Mouse (Mus musculus) spleen, postnatal 14 days (tissue): ENCODE measurements around the gene Stag3.

Experiments
- DNase-seq, 2 experiments: peaks; one replicate each; pipeline ENCODE4 v3.0.0; 2021 to 2022; ENCODE audit warnings: low spot score in 2 of 2

The Stag3 gene

DNA sequence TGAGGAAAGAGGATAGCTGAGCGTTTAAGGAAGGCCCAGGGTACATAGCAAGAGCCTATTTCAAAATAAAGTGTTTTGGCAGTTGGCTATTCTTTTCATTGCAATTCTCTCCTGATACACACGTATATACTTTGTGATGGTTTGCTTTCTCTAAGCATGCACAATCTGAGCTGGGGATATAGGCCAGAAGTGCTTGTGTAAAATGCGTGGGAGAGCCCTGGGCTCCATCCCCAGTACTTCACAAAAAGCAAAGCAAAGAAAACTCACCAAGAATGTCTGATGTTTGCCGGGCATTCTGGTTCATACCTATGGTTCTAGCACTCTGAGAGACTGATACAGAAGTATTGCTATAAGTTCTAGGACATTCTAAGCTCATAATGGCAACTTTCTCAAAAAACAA lies 11.1 kb upstream of the Stag3 start:
- DNase-seq = no peak

DNA sequence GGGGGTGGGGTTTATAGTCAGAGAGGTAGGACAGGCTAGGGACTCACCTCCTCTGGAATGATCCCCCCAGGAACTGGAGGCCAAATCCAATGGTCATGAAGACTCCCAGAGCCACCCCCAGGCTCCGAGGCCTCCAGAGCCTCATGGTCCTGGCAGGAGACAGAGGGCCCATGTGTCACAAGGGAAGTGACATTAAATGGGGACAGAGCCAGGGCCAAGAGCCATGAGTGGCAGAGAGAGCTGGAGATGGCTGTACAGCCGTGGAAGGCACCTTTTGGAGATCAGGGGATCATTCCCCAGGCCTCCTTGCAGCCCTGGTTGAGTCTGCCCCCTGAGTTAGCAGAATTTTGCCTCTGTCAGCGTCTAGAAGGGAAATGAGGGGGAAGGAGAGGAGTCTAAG lies 8.8 kb upstream of the Stag3 start:
- no peak for DNase-seq

DNA sequence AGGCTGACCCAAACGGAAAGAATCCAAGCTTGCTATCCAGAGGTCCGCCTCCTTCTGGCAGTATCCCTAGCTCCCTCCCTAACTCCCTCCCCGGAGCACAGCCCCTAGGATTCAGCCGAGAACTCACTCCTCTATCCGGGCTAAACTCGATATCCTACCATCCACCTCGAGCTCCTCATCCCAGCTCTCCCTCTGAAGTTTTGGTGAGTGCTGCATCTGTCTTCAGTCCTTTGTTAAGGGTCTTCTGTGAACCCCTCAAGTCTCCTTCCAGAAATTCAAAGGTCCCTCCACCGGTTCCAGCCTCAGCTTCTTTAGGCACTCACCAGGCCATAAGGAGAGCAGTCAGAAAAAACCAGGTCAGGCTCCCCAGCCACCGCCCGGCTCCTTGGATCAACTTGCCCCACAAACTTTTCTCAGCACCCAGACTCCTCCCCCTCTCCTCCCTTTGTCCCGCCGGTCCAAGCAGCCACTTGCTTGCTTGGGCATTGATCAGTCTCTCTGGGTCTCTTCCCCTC lies 7.6 kb upstream of the Stag3 start, which contains the start of gene Gal3st4:
Gene Gal3st4 (minus strand): TSS at position 432 of the 515 bp plus-strand sequence.
- DNase-seq = no peak

DNA sequence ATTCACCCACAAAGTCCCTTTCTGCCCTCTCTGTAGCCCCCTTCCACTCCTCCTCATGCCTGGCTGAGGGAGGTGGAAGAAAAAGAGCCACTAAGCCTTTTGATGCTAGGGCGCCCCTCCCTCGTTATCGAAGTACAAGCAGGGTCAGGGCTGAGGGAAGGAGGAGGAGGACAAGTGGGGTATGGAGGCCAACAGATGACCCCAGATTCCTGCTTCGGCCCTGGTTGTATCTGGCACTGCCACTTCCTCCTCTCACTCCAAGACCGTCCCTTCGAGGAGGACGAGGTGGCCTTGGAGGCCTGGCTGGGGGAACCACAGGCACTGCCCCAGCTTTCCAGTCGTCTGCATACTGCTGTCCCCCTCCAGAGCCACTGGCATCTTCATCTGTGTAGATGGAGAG lies 5.9 kb upstream of the Stag3 start:
- DNase-seq = no peak

DNA sequence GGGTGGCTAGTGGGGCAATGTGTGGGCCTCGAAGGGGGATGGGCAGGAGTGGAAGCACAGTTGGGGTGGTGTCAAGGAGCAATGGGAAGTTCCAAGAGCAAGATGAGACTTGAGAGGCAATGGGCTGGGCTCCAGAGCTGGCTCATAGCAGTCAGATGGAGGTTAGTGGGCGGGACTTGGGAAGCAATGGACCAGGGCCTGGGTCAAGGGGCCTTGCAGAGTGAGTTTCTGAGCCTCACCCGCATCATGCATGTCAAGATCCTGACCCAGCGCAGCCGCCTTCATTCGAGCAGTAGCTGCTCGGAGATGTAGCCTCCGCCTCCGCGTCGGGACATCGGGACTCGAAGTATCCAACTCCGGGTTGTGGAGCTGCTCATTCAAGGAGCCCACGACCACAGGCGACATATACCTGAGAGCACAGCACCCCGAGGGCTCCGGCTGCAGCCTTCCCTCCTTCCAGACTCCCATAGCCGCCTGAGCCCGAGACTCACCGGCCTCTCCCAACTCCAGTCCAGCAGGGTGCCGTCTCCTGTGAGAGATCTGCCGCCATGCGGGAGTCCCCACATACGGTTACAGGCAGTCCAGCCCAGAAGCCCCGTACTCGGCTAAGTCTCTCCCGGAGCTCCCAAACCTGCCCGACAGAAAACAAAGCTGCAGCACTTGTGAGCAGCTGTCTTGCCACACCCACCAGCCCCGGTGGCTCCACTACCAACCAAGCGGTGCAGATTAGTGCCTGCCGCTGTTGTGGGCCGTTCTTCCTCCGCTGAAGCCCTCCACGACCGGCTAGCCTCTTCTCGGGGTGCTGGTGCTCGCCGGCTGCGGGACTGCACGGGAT lies 4.6 kb upstream of the Stag3 start:
- DNase-seq = no peak

DNA sequence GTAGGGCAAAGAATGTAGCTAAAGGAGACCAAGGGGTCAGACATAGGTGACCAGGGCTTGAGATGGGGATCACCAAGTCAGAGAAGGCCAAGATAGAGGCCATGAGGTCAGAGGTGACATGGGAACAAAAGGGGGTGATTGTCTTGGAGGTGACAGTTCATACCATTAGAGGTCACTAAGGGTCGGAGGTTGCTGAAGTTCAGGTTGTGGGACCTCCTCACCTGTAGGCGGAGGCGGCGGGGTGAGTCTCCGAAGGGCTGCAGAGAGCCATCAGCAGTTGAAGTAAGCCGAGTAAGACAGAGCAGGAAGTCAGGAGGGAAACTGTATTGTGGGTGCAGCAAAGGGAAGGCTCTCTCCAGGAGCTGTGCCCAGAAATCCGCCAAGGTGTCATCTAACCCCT lies 2.0 kb upstream of the Stag3 start:
- no peak for DNase-seq

DNA sequence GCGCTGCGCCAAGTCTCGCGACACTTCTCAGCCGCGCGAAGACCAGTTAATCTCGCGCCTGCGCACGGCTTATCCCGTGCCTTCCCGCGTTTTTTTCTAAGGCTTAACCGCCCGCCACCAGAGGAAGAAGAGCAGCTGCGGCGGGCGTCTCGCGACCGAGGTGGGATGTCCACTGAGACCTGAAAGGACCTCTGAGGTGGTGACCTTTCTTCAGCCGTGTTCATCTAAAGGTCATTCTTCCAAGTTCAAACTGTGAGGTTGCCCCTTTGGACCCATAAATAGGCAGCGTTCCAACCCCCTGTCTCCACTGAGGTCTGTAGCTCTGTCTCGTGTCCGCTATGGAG lies 357 bp downstream of the Stag3 start:
- no peak for DNase-seq

DNA sequence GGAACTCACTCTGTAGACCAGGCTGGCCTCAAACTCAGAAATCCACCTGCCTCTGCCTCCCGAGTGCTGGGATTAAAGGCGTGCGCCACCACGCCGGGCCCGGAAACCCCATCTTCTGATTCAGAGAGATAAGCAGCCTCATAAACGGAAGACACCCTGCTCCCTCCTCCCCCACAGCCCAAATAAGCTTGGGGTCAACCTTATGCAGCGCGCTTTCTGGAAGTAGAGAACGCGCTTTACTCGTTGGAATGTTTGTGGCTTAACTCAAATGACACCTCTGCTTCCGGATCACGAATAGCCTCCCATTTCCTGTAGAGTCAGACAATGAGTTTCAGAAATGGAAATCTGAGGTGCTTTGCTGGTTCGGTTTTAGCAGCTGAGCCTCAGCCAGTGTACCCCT lies 789 bp downstream of the Stag3 start:
- no peak for DNase-seq

DNA sequence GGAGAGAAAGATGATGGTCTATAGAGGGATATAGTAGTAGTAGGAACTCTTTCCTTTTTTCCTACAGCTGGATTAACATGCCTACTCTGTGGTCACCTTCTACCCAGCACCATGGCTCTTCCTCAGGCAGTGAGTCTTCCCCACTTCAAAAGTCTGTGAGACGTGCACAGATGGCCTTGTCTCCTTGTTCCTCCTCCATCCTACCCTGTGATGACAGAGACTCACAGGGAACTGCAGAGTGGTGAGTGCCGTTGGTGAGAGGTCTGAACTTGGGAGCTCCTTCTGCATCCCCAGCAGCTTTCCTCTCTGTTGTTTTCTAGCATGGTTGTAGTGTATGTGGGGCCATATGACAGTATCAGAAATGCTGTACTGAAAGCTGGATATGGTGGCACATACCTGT lies 1.8 kb downstream of the Stag3 start:
- DNase-seq = no peak

DNA sequence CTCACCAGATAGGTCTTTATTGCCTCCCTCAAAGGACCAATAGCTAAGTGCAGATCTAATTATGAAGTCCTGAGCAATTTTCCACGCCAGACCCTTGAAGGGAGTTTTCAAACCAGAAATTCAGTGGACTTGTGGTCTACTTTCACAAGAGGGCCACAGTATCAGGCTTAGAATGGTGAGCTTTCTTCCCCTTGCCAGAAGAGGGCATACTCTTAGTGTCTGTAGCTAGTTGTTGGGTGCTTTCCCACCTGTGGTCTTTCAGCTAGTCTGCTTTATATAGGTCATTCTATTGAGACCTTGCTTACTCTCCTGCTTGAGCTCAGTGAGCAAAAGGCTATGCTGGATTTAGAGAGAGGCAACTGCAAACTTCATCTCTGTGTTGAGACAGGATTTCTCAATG lies 3.5 kb downstream of the Stag3 start:
- no peak for DNase-seq

DNA sequence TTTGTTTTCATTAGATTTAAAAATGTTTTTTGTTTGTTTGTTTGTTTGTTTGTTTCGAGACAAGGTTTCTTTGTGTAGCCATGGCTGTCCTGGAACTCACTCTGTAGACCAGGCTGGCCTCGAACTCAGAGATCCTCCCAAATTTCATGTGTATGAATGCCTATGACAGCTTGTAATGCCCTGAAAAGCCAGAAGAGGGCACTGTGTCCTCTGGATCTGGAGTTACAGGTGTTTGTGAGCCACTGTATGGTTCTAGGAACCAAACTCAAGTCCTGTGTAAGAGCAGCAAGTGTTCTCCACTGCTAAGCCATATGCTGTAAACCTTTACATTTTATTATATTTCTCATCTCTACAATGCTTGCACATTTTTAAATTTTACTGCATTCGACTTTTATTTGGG lies 7.8 kb downstream of the Stag3 start:
- no peak for DNase-seq

DNA sequence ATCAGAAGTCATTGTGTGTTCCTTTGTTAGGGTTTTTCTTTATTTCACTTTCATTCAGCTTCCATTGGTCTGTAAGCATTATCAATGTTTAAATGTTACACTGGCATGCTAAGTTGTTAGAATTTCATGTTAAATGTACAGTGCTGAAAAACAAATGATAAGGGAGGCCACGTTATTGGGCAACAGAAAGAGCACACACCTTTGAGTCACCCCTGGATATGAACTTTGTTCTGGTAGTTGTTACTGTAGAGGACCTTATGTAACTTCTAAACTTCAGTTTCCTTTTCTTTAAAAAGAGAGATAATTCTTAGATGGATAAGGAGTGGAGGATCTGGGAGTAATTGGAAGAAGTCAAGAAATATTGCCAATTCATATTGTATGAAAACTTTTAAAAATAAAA lies 11.6 kb downstream of the Stag3 start:
- DNase-seq = no peak

DNA sequence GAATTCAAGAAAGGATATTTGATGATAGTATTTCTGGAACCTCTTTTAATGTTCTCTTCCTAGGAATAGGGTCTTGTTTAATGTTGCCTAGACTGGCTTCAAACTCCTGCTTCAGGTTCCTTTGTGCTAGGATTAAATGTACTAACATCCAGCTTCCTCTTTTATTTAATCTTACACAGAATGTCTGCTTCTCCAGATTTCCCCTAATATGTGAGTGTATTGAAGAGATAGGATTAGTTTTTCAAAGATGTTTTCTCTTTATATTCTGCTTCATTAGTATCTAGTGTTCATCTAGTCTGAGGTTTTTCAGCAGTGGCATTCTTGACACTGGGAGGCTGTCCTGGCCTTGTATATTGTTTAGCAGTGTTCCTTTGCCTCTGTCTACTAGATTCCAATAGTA lies 14.1 kb downstream of the Stag3 start:
- no peak for DNase-seq

DNA sequence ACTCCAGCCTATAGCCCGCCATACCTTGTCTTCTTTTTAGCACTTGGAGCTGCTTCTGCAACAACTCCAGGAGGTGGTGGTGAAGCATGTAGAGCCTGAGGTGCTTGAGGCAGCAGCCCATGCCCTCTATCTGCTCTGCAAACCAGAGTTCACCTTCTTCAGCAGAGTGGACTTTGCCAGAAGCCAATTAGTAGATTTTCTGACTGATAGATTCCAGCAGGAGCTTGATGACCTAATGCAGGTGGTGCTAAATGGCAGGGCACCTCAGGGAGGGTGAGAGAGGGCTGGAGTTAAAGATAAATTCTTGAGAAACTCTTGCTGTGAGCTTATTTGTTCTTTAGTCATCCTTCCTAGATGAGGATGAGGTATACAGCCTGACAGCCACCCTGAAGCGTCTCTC lies 19.6 kb downstream of the Stag3 start:
- DNase-seq = no peak

DNA sequence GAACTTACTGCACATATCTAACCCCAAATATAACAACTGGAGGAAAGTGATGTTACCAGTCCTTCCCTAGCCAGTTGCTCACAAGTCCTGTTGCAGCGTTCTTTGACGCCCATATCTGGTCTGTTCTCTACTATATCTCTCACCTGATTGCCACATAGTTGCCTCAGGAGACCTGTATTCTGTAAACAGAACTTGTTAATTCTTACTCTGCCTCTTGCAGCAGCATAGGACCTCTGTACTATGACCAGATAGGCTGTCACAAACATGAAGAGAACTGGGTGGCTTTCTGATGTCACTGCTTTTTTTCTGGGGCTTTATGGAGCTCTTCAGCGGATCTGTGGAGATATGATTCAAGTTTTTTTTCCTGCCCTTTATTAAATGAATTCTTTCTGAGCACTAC lies 32.8 kb downstream of the Stag3 start:
- no peak for DNase-seq

DNA sequence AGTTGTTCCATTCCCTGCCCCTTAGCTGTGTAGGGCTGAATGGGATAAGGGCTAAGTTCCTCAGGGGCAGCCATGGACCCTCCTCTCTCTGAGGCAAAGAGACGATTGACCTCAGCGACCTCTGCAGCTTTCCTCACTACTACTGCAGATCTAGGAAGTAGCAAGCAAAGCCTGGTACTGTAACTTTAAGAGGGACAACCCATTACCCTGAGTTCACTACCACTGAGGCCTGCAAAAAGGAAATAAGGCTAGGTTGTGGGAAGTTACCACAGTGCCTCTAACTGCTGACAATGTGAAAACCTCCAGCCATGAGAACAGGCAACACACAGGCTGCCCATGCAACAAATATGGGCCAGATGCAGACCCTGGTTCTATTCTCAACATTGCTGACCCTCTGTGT lies 61.6 kb downstream of the Stag3 start, which contains the start of gene Pvrig:
Gene Pvrig (plus strand): TSS at position 301 of the 400 bp plus-strand sequence.
- no peak for DNase-seq

DNA sequence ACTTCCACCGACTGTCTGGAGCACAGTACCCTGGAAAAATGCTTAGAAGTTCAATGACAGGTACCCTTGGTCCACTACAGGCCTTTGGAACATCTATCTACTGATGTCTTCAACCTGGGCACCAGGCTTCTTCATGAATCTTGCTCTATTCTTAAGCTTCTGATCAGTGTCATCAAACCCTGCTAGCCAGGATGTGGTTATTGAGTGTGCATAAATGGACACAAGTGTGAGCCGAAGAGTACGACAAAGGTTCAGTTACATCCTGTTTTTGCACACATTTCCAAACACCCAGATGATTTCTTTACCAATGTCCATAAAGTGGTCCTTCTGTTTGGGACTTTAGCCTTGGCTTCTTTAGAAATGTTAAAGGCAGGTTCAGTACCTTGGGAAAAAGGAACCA lies 63.2 kb downstream of the Stag3 start:
- DNase-seq = no peak
